Mouse (Mus musculus): ENCODE data around the gene Vip. TPM values are rescaled to one million over a fixed set of nuclear protein-coding genes. Genes with fewer than 3 reads are reported as not detected.

Vip gene
- polyA plus RNA-seq (2012; rRNA removed), result 0.29 and 0.63 TPM in 2 replicates

GRCm38 (mm10) chr10:5639112-5639511 lies at the start of gene Vip:
Gene Vip (plus strand): TSS chr10:5639218.
- peak; percentile 19 for DNase-seq (ENCODE audit: low read depth)
- TF ChIP-seq POLR2A (IDR thresholded peaks at IDR 0.05; ENCODE audit: borderline replicate concordance, extremely low read depth, insufficient read depth, insufficient read length, poor library complexity, severe bottlenecking) (no peak), CTCF (IDR thresholded peaks at IDR 0.05; ENCODE audit: borderline replicate concordance, extremely low read depth, insufficient read depth, insufficient read length) (no peak)

GRCm38 (mm10) chr10:5591061-5591460 lies 48.0 kb upstream of the Vip start:
- TF ChIP-seq POLR2A (IDR thresholded peaks at IDR 0.05; ENCODE audit: borderline replicate concordance, extremely low read depth, insufficient read depth, insufficient read length, poor library complexity, severe bottlenecking), result no peak
- TF ChIP-seq CTCF (IDR thresholded peaks at IDR 0.05; ENCODE audit: borderline replicate concordance, extremely low read depth, insufficient read depth, insufficient read length), result no peak
- no peak for DNase-seq (ENCODE audit: low read depth)

- TF ChIP-seq CTCF (IDR thresholded peaks at IDR 0.05; ENCODE audit: borderline replicate concordance, extremely low read depth, insufficient read depth, insufficient read length), result no peak
- TF ChIP-seq POLR2A (IDR thresholded peaks at IDR 0.05; ENCODE audit: borderline replicate concordance, extremely low read depth, insufficient read depth, insufficient read length, poor library complexity, severe bottlenecking), result no peak
- no peak for DNase-seq (ENCODE audit: low read depth)
Observed at GRCm38 (mm10) chr10:5591996-5592395, 47.0 kb upstream of the Vip start.

GRCm38 (mm10) chr10:5593464-5593863 lies 45.6 kb upstream of the Vip start, which contains the start of gene Myct1:
Gene Myct1 (plus strand): TSS chr10:5593775.
- DNase-seq (ENCODE audit: low read depth), result no peak
- TF ChIP-seq CTCF (IDR thresholded peaks at IDR 0.05; ENCODE audit: borderline replicate concordance, extremely low read depth, insufficient read depth, insufficient read length) (no peak), POLR2A (IDR thresholded peaks at IDR 0.05; ENCODE audit: borderline replicate concordance, extremely low read depth, insufficient read depth, insufficient read length, poor library complexity, severe bottlenecking) (no peak)

- DNase-seq (ENCODE audit: low read depth), result no peak
Observed at GRCm38 (mm10) chr10:5594457-5594856, 44.6 kb upstream of the Vip start.

GRCm38 (mm10) chr10:5596559-5596958 lies 42.5 kb upstream of the Vip start:
- TF ChIP-seq CTCF (IDR thresholded peaks at IDR 0.05; ENCODE audit: borderline replicate concordance, extremely low read depth, insufficient read depth, insufficient read length) (no peak), POLR2A (IDR thresholded peaks at IDR 0.05; ENCODE audit: borderline replicate concordance, extremely low read depth, insufficient read depth, insufficient read length, poor library complexity, severe bottlenecking) (no peak)
- no peak for DNase-seq (ENCODE audit: low read depth)

More at GRCm38 (mm10) chr10:5594457-5594856, 44.6 kb upstream of the Vip start:
- TF ChIP-seq CTCF (IDR thresholded peaks at IDR 0.05; ENCODE audit: borderline replicate concordance, extremely low read depth, insufficient read depth, insufficient read length) (no peak), POLR2A (IDR thresholded peaks at IDR 0.05; ENCODE audit: borderline replicate concordance, extremely low read depth, insufficient read depth, insufficient read length, poor library complexity, severe bottlenecking) (no peak)

GRCm38 (mm10) chr10:5600123-5600522 lies 38.9 kb upstream of the Vip start:
- DNase-seq (ENCODE audit: low read depth), result peak; percentile 84
- TF ChIP-seq POLR2A (IDR thresholded peaks at IDR 0.05; ENCODE audit: borderline replicate concordance, extremely low read depth, insufficient read depth, insufficient read length, poor library complexity, severe bottlenecking) (no peak), CTCF (IDR thresholded peaks at IDR 0.05; ENCODE audit: borderline replicate concordance, extremely low read depth, insufficient read depth, insufficient read length) (peak; percentile 48)

GRCm38 (mm10) chr10:5603512-5603911 lies 35.5 kb upstream of the Vip start:
- peak; percentile 6 for DNase-seq (ENCODE audit: low read depth)

GRCm38 (mm10) chr10:5604371-5604770 lies 34.6 kb upstream of the Vip start:
- no peak for DNase-seq (ENCODE audit: low read depth)
- no peak for TF ChIP-seq POLR2A (IDR thresholded peaks at IDR 0.05; ENCODE audit: borderline replicate concordance, extremely low read depth, insufficient read depth, insufficient read length, poor library complexity, severe bottlenecking)
- no peak for TF ChIP-seq CTCF (IDR thresholded peaks at IDR 0.05; ENCODE audit: borderline replicate concordance, extremely low read depth, insufficient read depth, insufficient read length)

More at GRCm38 (mm10) chr10:5603512-5603911, 35.5 kb upstream of the Vip start:
- no peak for TF ChIP-seq POLR2A (IDR thresholded peaks at IDR 0.05; ENCODE audit: borderline replicate concordance, extremely low read depth, insufficient read depth, insufficient read length, poor library complexity, severe bottlenecking)
- TF ChIP-seq CTCF (IDR thresholded peaks at IDR 0.05; ENCODE audit: borderline replicate concordance, extremely low read depth, insufficient read depth, insufficient read length), result no peak

GRCm38 (mm10) chr10:5608874-5609273 lies 30.1 kb upstream of the Vip start:
- DNase-seq (ENCODE audit: low read depth), result no peak
- TF ChIP-seq CTCF (IDR thresholded peaks at IDR 0.05; ENCODE audit: borderline replicate concordance, extremely low read depth, insufficient read depth, insufficient read length), result no peak

- TF ChIP-seq POLR2A (IDR thresholded peaks at IDR 0.05; ENCODE audit: borderline replicate concordance, extremely low read depth, insufficient read depth, insufficient read length, poor library complexity, severe bottlenecking), result no peak
- TF ChIP-seq CTCF (IDR thresholded peaks at IDR 0.05; ENCODE audit: borderline replicate concordance, extremely low read depth, insufficient read depth, insufficient read length), result no peak
- DNase-seq (ENCODE audit: low read depth), result peak; percentile 69
Observed at GRCm38 (mm10) chr10:5615186-5616040, 23.6 kb upstream of the Vip start.

- TF ChIP-seq POLR2A (IDR thresholded peaks at IDR 0.05; ENCODE audit: borderline replicate concordance, extremely low read depth, insufficient read depth, insufficient read length, poor library complexity, severe bottlenecking), result no peak
- TF ChIP-seq CTCF (IDR thresholded peaks at IDR 0.05; ENCODE audit: borderline replicate concordance, extremely low read depth, insufficient read depth, insufficient read length), result no peak
- DNase-seq (ENCODE audit: low read depth), result peak; percentile 20
Observed at GRCm38 (mm10) chr10:5626268-5626667, 12.8 kb upstream of the Vip start.
